Mouse (Mus musculus): ENCODE measurements around the gene Pmpca. TPM values are rescaled to one million over a fixed set of nuclear protein-coding genes. Genes with fewer than 3 reads are reported as not detected.

Pmpca gene
- polyA plus RNA-seq, 1 experiment from 2014 or later, result 46.4 TPM

DNA sequence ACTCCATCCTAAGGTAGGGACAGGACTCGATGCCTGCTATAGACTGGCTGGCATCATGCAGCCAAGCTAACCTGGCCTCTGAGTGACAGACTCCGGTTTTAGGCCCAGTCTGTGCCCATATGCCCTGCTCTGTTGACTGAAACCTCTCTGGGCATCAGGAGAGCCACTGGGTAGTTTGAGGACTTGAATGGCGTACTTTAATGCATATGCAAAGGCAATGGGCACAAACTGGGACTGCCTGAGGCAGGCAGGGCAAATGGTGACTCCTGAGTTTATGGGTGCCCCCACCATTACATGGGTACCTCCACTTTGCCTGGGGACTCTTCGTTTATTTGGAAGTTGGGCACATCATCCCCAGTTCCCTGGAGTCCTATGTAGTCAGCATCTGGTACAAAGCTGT lies 57.5 kb downstream of the Pmpca start:
- WGBS, result 83% methylated on average over 4 of the region's 4 CpGs
- no peaks in the 10 kb centered on the region for H3K9me3 ChIP-seq (ENCODE audit: control insufficient read depth)

More for the DNA sequence above, 57.5 kb downstream of the Pmpca start:
- no peak for ATAC-seq
- Histone ChIP-seq H3K27ac (ENCODE audit: low read depth, low read length) (peak overlapping the region; percentile 96; the same call in 1 of the 2 replicates), H3K36me3 (ENCODE audit: control insufficient read depth, insufficient read depth) (peaks cover 9% of the 10 kb centered on the region; the same call in 1 of the 2 replicates), H3K4me3 (ENCODE audit: low read depth, low read length) (peak overlapping the region; percentile 93), H3K4me1 (replicated peaks; ENCODE audit: control insufficient read depth, insufficient read depth, low read length) (peaks cover 10% of the 10 kb centered on the region), H3K27me3 (replicated peaks; ENCODE audit: control insufficient read depth, insufficient read depth, low read length) (no peaks in the 10 kb centered on the region), H3K4me2 (replicated peaks; ENCODE audit: low read depth) (peak overlapping the region; percentile 89), H3K9ac (ENCODE audit: low read depth, low read length) (peak overlapping the region; percentile 45)
- TF ChIP-seq CTCF (IDR thresholded peaks at IDR 0.05; ENCODE audit: low read depth), result no peak

Other genes starting within 250 kb of the Pmpca start
- 0.10 TPM in 1 of 2 replicates, not detected in the other for gene Lhx3, start 181.1 kb upstream of the Pmpca start, polyA plus RNA-seq (2015; fragmentation: Nextera tagmentation; extraction: Ambion mirVana)
- gene Qsox2, start 151.8 kb upstream of the Pmpca start, polyA plus RNA-seq (2015; fragmentation: Nextera tagmentation; extraction: Ambion mirVana), result 7.0 and 7.5 TPM in 2 replicates
- gene Ccdc187, start 94.8 kb upstream of the Pmpca start, polyA plus RNA-seq (2015; fragmentation: Nextera tagmentation; extraction: Ambion mirVana), result 0.09 and 0.21 TPM in 2 replicates
- gene Gpsm1, start 73.8 kb upstream of the Pmpca start, polyA plus RNA-seq (2015; fragmentation: Nextera tagmentation; extraction: Ambion mirVana), result 6.3 and 6.9 TPM in 2 replicates
- 16.4 and 17.0 TPM in 2 replicates for gene Dnlz, start 37.2 kb upstream of the Pmpca start, polyA plus RNA-seq (2015; fragmentation: Nextera tagmentation; extraction: Ambion mirVana)
- gene Card9, start 28.4 kb upstream of the Pmpca start, polyA plus RNA-seq (2015; fragmentation: Nextera tagmentation; extraction: Ambion mirVana), result 0.26 and 0.33 TPM in 2 replicates
- gene Snapc4, start 8.7 kb upstream of the Pmpca start, polyA plus RNA-seq (2015; fragmentation: Nextera tagmentation; extraction: Ambion mirVana), result 5.6 and 6.7 TPM in 2 replicates
- gene Entr1, start within 50 bp of the Pmpca start, polyA plus RNA-seq (2015; fragmentation: Nextera tagmentation; extraction: Ambion mirVana), result 45.6 and 49.3 TPM in 2 replicates
- 6.8 TPM in 2 replicates for gene Inpp5e, start 19.9 kb downstream of the Pmpca start, polyA plus RNA-seq (2015; fragmentation: Nextera tagmentation; extraction: Ambion mirVana)
- gene Sec16a, start 55.9 kb downstream of the Pmpca start, polyA plus RNA-seq (2015; fragmentation: Nextera tagmentation; extraction: Ambion mirVana), result 17.4 and 18.3 TPM in 2 replicates
- gene Notch1, start 127.3 kb downstream of the Pmpca start, polyA plus RNA-seq (2015; fragmentation: Nextera tagmentation; extraction: Ambion mirVana), result 3.6 and 3.7 TPM in 2 replicates
- gene Egfl7, start 190.7 kb downstream of the Pmpca start, polyA plus RNA-seq (2015; fragmentation: Nextera tagmentation; extraction: Ambion mirVana), result 54.4 and 65.2 TPM in 2 replicates
- gene Gm20532, start 197.3 kb downstream of the Pmpca start, polyA plus RNA-seq (2015; fragmentation: Nextera tagmentation; extraction: Ambion mirVana), result not detected in 2 replicates
- 124 and 128 TPM in 2 replicates for gene Agpat2, start 215.1 kb downstream of the Pmpca start, polyA plus RNA-seq (2015; fragmentation: Nextera tagmentation; extraction: Ambion mirVana)
- 6.8 and 6.9 TPM in 2 replicates for gene Fam69b, start 239.1 kb downstream of the Pmpca start, polyA plus RNA-seq (2015; fragmentation: Nextera tagmentation; extraction: Ambion mirVana)